Mouse (Mus musculus) ES-E14 (cell line): ENCODE results near the gene Igsf8.

Experiments used
- CHD2 ChIP-seq: IDR thresholded peaks from 2 replicates; pipeline ENCODE4 v1.6.1; 2014; ENCODE audit warnings: mild to moderate bottlenecking, low read depth, low read length, inconsistent platforms
- HCFC1 ChIP-seq: IDR thresholded peaks from 2 replicates; pipeline ENCODE4 v1.6.1; 2012; ENCODE audit warnings: low read length, inconsistent platforms, borderline replicate concordance; ENCODE audit not compliant: insufficient read depth
- MAFK ChIP-seq: IDR thresholded peaks from 2 replicates; pipeline ENCODE4 v1.6.1; 2014; ENCODE audit warnings: mild to moderate bottlenecking, low read depth, low read length, inconsistent platforms; ENCODE audit not compliant: insufficient read depth
- ZC3H11A ChIP-seq: IDR thresholded peaks from 2 replicates; pipeline ENCODE4 v1.6.1; 2012; ENCODE audit warnings: low read depth, mild to moderate bottlenecking, inconsistent platforms, low read length, borderline replicate concordance

- no peak for TF ChIP-seq HCFC1
- no peak for TF ChIP-seq ZC3H11A
- no peak for TF ChIP-seq CHD2
- no peak for TF ChIP-seq MAFK
Measured at GRCm38 (mm10) chr1:172243547-172244205, 17.8 kb upstream of the Igsf8 start.
